In the genomic region with DNA sequence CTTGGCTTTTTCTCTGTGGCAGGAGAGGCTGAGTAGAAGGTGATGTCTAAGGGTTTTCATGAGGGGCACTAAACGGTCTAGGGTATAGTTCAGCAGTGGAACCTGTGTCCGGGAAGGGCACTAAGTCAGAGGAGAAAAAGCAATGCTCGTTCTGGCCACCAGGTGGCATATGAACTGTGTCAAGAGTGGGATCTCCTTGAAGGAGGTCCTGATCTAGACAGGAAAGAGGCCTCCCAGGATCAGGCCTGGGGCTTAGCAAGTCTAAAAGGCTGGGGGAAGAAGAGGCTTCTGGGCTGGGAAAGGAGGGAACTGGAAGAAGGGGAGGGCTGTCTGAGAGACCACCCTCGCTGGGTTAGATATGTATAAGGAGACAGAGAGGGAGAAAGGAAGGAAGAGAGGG, we compare ENCODE assay signal across 9 mouse cellular contexts. TPM values are rescaled to one million over a fixed set of nuclear protein-coding genes. Genes with fewer than 3 reads are reported as not detected.
DNase-seq lines count a peak whose midpoint lies in the region; ATAC-seq lines count a peak whose summit lies in the region.
"Had no signal": no experiment of that assay in that cellular context is flagged by ENCODE, and none has a peak within 500 bp of the region (broad histone marks: within the 10 kb centered on the region; RNA-seq: fewer than 3 reads in every experiment).

No protein-coding gene starts in this region.

- H3K4me3 ChIP-seq in forebrain, embryonic 12.5 days (replicated peaks), result no peak overlapping the region
- no peak overlapping the region for H3K4me3 ChIP-seq in hindbrain, embryonic 11.5 days (ENCODE audit: low read depth, low read length)
- H3K4me3 ChIP-seq: heart, embryonic 15.5 days had no signal

- H3K27ac ChIP-seq in forebrain, embryonic 12.5 days, result no peak overlapping the region
- H3K27ac ChIP-seq in hindbrain, embryonic 11.5 days (ENCODE audit: low read depth, low read length), result no peak overlapping the region
- H3K27ac ChIP-seq: heart, embryonic 15.5 days had no signal

- H3K9me3 ChIP-seq in forebrain, embryonic 12.5 days, result no peaks in the 10 kb centered on the region
- H3K9me3 ChIP-seq in hindbrain, embryonic 11.5 days (ENCODE audit: control insufficient read depth, low read length), result no peaks in the 10 kb centered on the region
- H3K9me3 ChIP-seq: heart, embryonic 15.5 days had no signal

- H3K9ac ChIP-seq in forebrain, embryonic 12.5 days, result no peak overlapping the region
- no peak overlapping the region for H3K9ac ChIP-seq in hindbrain, embryonic 11.5 days (ENCODE audit: low read depth, low read length)
- H3K9ac ChIP-seq: heart, embryonic 15.5 days had no signal

- H3K4me2 ChIP-seq in forebrain, embryonic 12.5 days, result no peak overlapping the region
- H3K4me2 ChIP-seq in hindbrain, embryonic 11.5 days (replicated peaks; ENCODE audit: low read depth, low read length), result no peak overlapping the region
- H3K4me2 ChIP-seq: heart, embryonic 15.5 days had no signal

- 0 out of 2 replicates have a peak, but pooled peaks cover 5% of the 10 kb centered on the region for H3K27me3 ChIP-seq in forebrain, embryonic 12.5 days
- no peaks in the 10 kb centered on the region for H3K27me3 ChIP-seq in hindbrain, embryonic 11.5 days (ENCODE audit: control insufficient read depth, insufficient read depth, low read length)

- DNase-seq in MEL-GATA-1-ER (ENCODE audit: extremely low read depth, low read depth), result peak; percentile 33
- DNase-seq in c-Kit-positive CD71-positive TER-119-negative erythroid progenitor cells, embryonic 14.5 days (ENCODE audit: low read depth), result peak; percentile 50
- peak; percentile 92 for DNase-seq in hindbrain, embryonic 11.5 days (ENCODE audit: low spot score)
- DNase-seq in layer of hippocampus, adult 9-10 months (ENCODE audit: low spot score), result peak; percentile 75
- DNase-seq in lung, postnatal 10 days, result peak; percentile 87
- peak; percentile 67 for DNase-seq in retina, postnatal 7 days (ENCODE audit: low read depth, low spot score)
- DNase-seq in urinary bladder, postnatal 25 days (ENCODE audit: low spot score), result peak; percentile 74

- H3K36me3 ChIP-seq in forebrain, embryonic 12.5 days (replicated peaks), result no peaks in the 10 kb centered on the region
- no peaks in the 10 kb centered on the region for H3K36me3 ChIP-seq in hindbrain, embryonic 11.5 days (ENCODE audit: control insufficient read depth, insufficient read depth, low read length)
- H3K36me3 ChIP-seq: heart, embryonic 15.5 days had no signal

- WGBS in forebrain, embryonic 12.5 days, result 21% methylated on average over 4 of the region's 4 CpGs
- 9% methylated on average over 4 of the region's 4 CpGs for WGBS in hindbrain, embryonic 11.5 days

- peaks cover 41% of the 10 kb centered on the region for H3K4me1 ChIP-seq in forebrain, embryonic 12.5 days
- H3K4me1 ChIP-seq in hindbrain, embryonic 11.5 days (replicated peaks; ENCODE audit: control insufficient read depth, insufficient read depth, low read length), result peaks cover 2% of the 10 kb centered on the region; the same call in 1 of the 2 replicates

- ATAC-seq in forebrain, embryonic 12.5 days (ENCODE audit: low FRiP score), result peak; percentile 62
- peak; percentile 59 for ATAC-seq in hindbrain, embryonic 11.5 days (ENCODE audit: low FRiP score)

RNA-seq across cellular contexts. Expression of a gene that starts 16.4 kb away (rescaled TPM):
- not detected in 2 replicates for polyA plus RNA-seq in forebrain, embryonic 12.5 days (2016; fragmentation: Nextera tagmentation; extraction: Ambion mirVana)
- not detected in 2 replicates for polyA plus RNA-seq in hindbrain, embryonic 11.5 days (2014; fragmentation: Nextera tagmentation; extraction: Ambion mirVana)
- polyA plus RNA-seq: heart, embryonic 15.5 days had no signal

RNA-seq across cellular contexts. Expression of a gene that starts 56.2 kb away (rescaled TPM):
- polyA plus RNA-seq in forebrain, embryonic 12.5 days (2016; fragmentation: Nextera tagmentation; extraction: Ambion mirVana), result 3.2 and 4.9 TPM in 2 replicates
- polyA plus RNA-seq in hindbrain, embryonic 11.5 days (2014; fragmentation: Nextera tagmentation; extraction: Ambion mirVana), result 0.46 and 0.56 TPM in 2 replicates

RNA-seq across cellular contexts. Expression of a gene that starts 59.3 kb away (rescaled TPM):
- polyA plus RNA-seq in forebrain, embryonic 12.5 days (2016; fragmentation: Nextera tagmentation; extraction: Ambion mirVana), result 13.4 and 15.7 TPM in 2 replicates
- 21.1 and 21.6 TPM in 2 replicates for polyA plus RNA-seq in hindbrain, embryonic 11.5 days (2014; fragmentation: Nextera tagmentation; extraction: Ambion mirVana)

Comparison
In these comparisons a context has a peak if more than half of its experiments do, and no peak if none do; other contexts are left out.
1. DNase-seq: peak in every context shown above with its lines; median percentile 92 in hindbrain, embryonic 11.5 days; 87 in lung, postnatal 10 days; 75 in layer of hippocampus, adult 9-10 months; 74 in urinary bladder, postnatal 25 days; 67 in retina, postnatal 7 days; 50 in c-Kit-positive CD71-positive TER-119-negative erythroid progenitor cells, embryonic 14.5 days; 33 in MEL-GATA-1-ER.